ENCODE assay signal across 11 mouse cellular contexts in genomic region chr9:80167089-80167488, GRCm38 (mm10). TPM values are rescaled to one million over a fixed set of nuclear protein-coding genes. Genes with fewer than 3 reads are reported as not detected.
A peak's percentile ranks its signal among the peaks of the same experiment; 100 is the strongest.
DNase-seq lines count a peak whose midpoint lies in the region; ATAC-seq lines count a peak whose summit lies in the region.
"Had no signal": no experiment of that assay in that cellular context is flagged by ENCODE, and none has a peak within 500 bp of the region (broad histone marks: within the 10 kb centered on the region; RNA-seq: fewer than 3 reads in every experiment).

No protein-coding gene starts in this region.

- H3K9me3 ChIP-seq in hindbrain, embryonic 15.5 days, result no peaks in the 10 kb centered on the region
- H3K9me3 ChIP-seq in hindbrain, embryonic 12.5 days (replicated peaks), result no peaks in the 10 kb centered on the region
- H3K9me3 ChIP-seq in neural tube, embryonic 13.5 days, result no peaks in the 10 kb centered on the region
- H3K9me3 ChIP-seq in forebrain, embryonic 12.5 days, result no peaks in the 10 kb centered on the region

- peaks cover 11% of the 10 kb centered on the region for H3K4me1 ChIP-seq in hindbrain, embryonic 15.5 days (replicated peaks)
- H3K4me1 ChIP-seq in hindbrain, embryonic 12.5 days, result peaks cover 6% of the 10 kb centered on the region
- H3K4me1 ChIP-seq in neural tube, embryonic 13.5 days (replicated peaks), result peaks cover 5% of the 10 kb centered on the region
- H3K4me1 ChIP-seq in forebrain, embryonic 12.5 days, result peaks cover 8% of the 10 kb centered on the region

- no peak for DNase-seq in neural tube, embryonic 10.5 days (ENCODE audit: extremely low spot score, low spot score)
- peak; percentile 41 to 49 for DNase-seq in kidney, postnatal 25 days
- no peak for DNase-seq in adrenal gland, adult 18-20 months (ENCODE audit: low spot score in 2 of 2)
- DNase-seq: adrenal gland, postnatal 10 days; right cerebral cortex, postnatal 14 days had no signal

- no peak overlapping the region for H3K9ac ChIP-seq in hindbrain, embryonic 15.5 days
- H3K9ac ChIP-seq in hindbrain, embryonic 12.5 days, result no peak overlapping the region
- no peak overlapping the region for H3K9ac ChIP-seq in neural tube, embryonic 13.5 days
- no peak overlapping the region for H3K9ac ChIP-seq in forebrain, embryonic 12.5 days

- WGBS in hindbrain, embryonic 15.5 days, result 77% methylated on average over 4 of the region's 4 CpGs
- WGBS in hindbrain, embryonic 12.5 days, result 80% methylated on average over 4 of the region's 4 CpGs
- 84% methylated on average over 4 of the region's 4 CpGs for WGBS in neural tube, embryonic 13.5 days
- 76% methylated on average over 4 of the region's 4 CpGs for WGBS in forebrain, embryonic 12.5 days

- H3K4me3 ChIP-seq in hindbrain, embryonic 15.5 days, result no peak overlapping the region
- no peak overlapping the region for H3K4me3 ChIP-seq in hindbrain, embryonic 12.5 days
- no peak overlapping the region for H3K4me3 ChIP-seq in neural tube, embryonic 13.5 days
- no peak overlapping the region for H3K4me3 ChIP-seq in forebrain, embryonic 12.5 days (replicated peaks)

- no peak overlapping the region for H3K27ac ChIP-seq in hindbrain, embryonic 15.5 days (replicated peaks)
- no peak overlapping the region for H3K27ac ChIP-seq in hindbrain, embryonic 12.5 days
- H3K27ac ChIP-seq in neural tube, embryonic 13.5 days (replicated peaks), result no peak overlapping the region
- H3K27ac ChIP-seq in forebrain, embryonic 12.5 days, result no peak overlapping the region

- no peaks in the 10 kb centered on the region for H3K27me3 ChIP-seq in hindbrain, embryonic 15.5 days
- no peaks in the 10 kb centered on the region for H3K27me3 ChIP-seq in hindbrain, embryonic 12.5 days
- no peaks in the 10 kb centered on the region for H3K27me3 ChIP-seq in neural tube, embryonic 13.5 days
- no peaks in the 10 kb centered on the region for H3K27me3 ChIP-seq in forebrain, embryonic 12.5 days
- H3K27me3 ChIP-seq: Patski had no signal

- peak overlapping the region; percentile 73; the same call in 1 of the 2 replicates for H3K4me2 ChIP-seq in hindbrain, embryonic 15.5 days
- H3K4me2 ChIP-seq in hindbrain, embryonic 12.5 days (replicated peaks), result no peak overlapping the region
- 0 out of 2 replicates have a peak overlapping the region, but pooled peaks have one; percentile 1 for H3K4me2 ChIP-seq in neural tube, embryonic 13.5 days
- H3K4me2 ChIP-seq in forebrain, embryonic 12.5 days, result no peak overlapping the region
- H3K4me2 ChIP-seq: midbrain, embryonic 11.5 days had no signal

- ATAC-seq in hindbrain, embryonic 15.5 days (ENCODE audit: low FRiP score, low read depth), result no peak
- no peak for ATAC-seq in hindbrain, embryonic 12.5 days (ENCODE audit: low FRiP score)
- ATAC-seq in neural tube, embryonic 13.5 days (ENCODE audit: low read depth), result no peak
- no peak for ATAC-seq in forebrain, embryonic 12.5 days (ENCODE audit: low FRiP score)
- ATAC-seq: Patski had no signal

- H3K36me3 ChIP-seq in hindbrain, embryonic 15.5 days, result no peaks in the 10 kb centered on the region
- no peaks in the 10 kb centered on the region for H3K36me3 ChIP-seq in hindbrain, embryonic 12.5 days
- no peaks in the 10 kb centered on the region for H3K36me3 ChIP-seq in neural tube, embryonic 13.5 days
- H3K36me3 ChIP-seq in forebrain, embryonic 12.5 days (replicated peaks), result no peaks in the 10 kb centered on the region

RNA-seq across cellular contexts. Expression of gene Myo6, which starts 2.3 kb away (rescaled TPM):
- polyA plus RNA-seq in hindbrain, embryonic 15.5 days (2015; fragmentation: Nextera tagmentation; extraction: Ambion mirVana), result 20.9 and 23.8 TPM in 2 replicates
- 16.1 and 19.6 TPM in 2 replicates for polyA plus RNA-seq in hindbrain, embryonic 12.5 days (2016; fragmentation: Nextera tagmentation; extraction: Ambion mirVana)
- 15.4 and 16.2 TPM in 2 replicates for polyA plus RNA-seq in neural tube, embryonic 13.5 days (2015; fragmentation: Nextera tagmentation; extraction: Ambion mirVana)
- polyA plus RNA-seq in forebrain, embryonic 12.5 days (2016; fragmentation: Nextera tagmentation; extraction: Ambion mirVana), result 13.5 and 15.1 TPM in 2 replicates
- 10 to 100 TPM; 26.1 to 30.2 TPM for total RNA-seq in adrenal gland, adult 18-20 months (2021)

Comparison
In these comparisons a context has a peak if more than half of its experiments do, and no peak if none do; other contexts are left out.
1. H3K4me2 ChIP-seq: peak in hindbrain, embryonic 15.5 days (single experiment) and neural tube, embryonic 13.5 days (single experiment); none in hindbrain, embryonic 12.5 days (single experiment) and forebrain, embryonic 12.5 days (single experiment).
2. DNase-seq: peak in kidney, postnatal 25 days (2 of 2); none in neural tube, embryonic 10.5 days (single experiment) and adrenal gland, adult 18-20 months (0 of 2).